Mouse (Mus musculus) limb, embryonic 11.5 days (tissue): ENCODE measurements around the gene Prr13. TPM values are rescaled to one million over a fixed set of nuclear protein-coding genes. Genes with fewer than 3 reads are reported as not detected.

ENCODE experiments used
- ATAC-seq: fragments of 200-750 bp; cut with Nextera tagmentation; 2 replicates; pipeline ENCODE4 v1.8.0; 2017; ENCODE audit warnings: low read depth; ENCODE audit not compliant: insufficient number of reproducible peaks, low FRiP score, low TSS enrichment
- DNase-seq: peaks from one replicate; pipeline ENCODE4 v3.0.0-alpha.2; 2015; ENCODE audit warnings: low spot score
- H3K27ac ChIP-seq: fragments of 300-500 bp; sonication (generic); replicated peaks from 2 replicates; pipeline ENCODE4 v1.5.1; 2014; ENCODE audit warnings: low read depth, mild to moderate bottlenecking, low read length
- H3K27me3 ChIP-seq: fragments of 300-500 bp; sonication (generic); 2 replicates; pipeline ENCODE4 v1.6.1; 2014; ENCODE audit warnings: mild to moderate bottlenecking, low read length, mixed read lengths; ENCODE audit not compliant: control insufficient read depth, insufficient read depth
- H3K36me3 ChIP-seq: fragments of 300-500 bp; sonication (generic); 2 replicates; pipeline ENCODE4 v1.6.1; 2014; ENCODE audit warnings: mild to moderate bottlenecking, low read length, moderate library complexity, mixed read lengths; ENCODE audit not compliant: control insufficient read depth, insufficient read depth
- H3K4me1 ChIP-seq: fragments of 300-500 bp; sonication (generic); 2 replicates; pipeline ENCODE4 v1.6.1; 2014; ENCODE audit warnings: low read length, mixed read lengths; ENCODE audit not compliant: control insufficient read depth, insufficient read depth
- H3K4me2 ChIP-seq: fragments of 300-500 bp; sonication (generic); 2 replicates; pipeline ENCODE4 v1.6.1; 2014; ENCODE audit warnings: low read depth, mild to moderate bottlenecking, moderate library complexity; ENCODE audit not compliant: severe bottlenecking
- H3K4me3 ChIP-seq: fragments of 300-500 bp; sonication (generic); 2 replicates; pipeline ENCODE4 v1.5.1; 2014; ENCODE audit warnings: low read depth, low read length
- H3K9ac ChIP-seq: fragments of 300-500 bp; sonication (generic); 2 replicates; pipeline ENCODE4 v1.6.1; 2014; ENCODE audit warnings: mild to moderate bottlenecking, low read length
- H3K9me3 ChIP-seq: fragments of 300-500 bp; sonication (generic); 2 replicates; pipeline ENCODE4 v1.6.1; 2016; ENCODE audit warnings: low read length; ENCODE audit not compliant: control insufficient read depth
- WGBS: fragments of 180-500 bp; shearing (Covaris S2); extraction: QIAGEN DNeasy Blood & Tissue Kit; methylation state at CpG from one replicate; pipeline ENCODE4 v1.1.7; 2014; 5-methylcytosine and 5-hydroxymethylcytosine counted together
- polyA plus RNA-seq: library from polyadenylated mRNA; unstranded; fragments of >200 nt; fragmentation: Nextera tagmentation; extraction: Ambion mirVana; gene quantifications from 2 replicates; pipeline ENCODE4 v1.2.1, GENCODE M21; 2014

Gene Prr13
- polyA plus RNA-seq, 1 experiment from 2014 or later = 80.9 TPM

GRCm38 (mm10) chr15:102424657-102425056 is 34.2 kb upstream of the Prr13 start:
- H3K4me3 ChIP-seq = no peak overlapping the region
- 93% methylated on average over 2 of the region's 2 CpGs for WGBS
- no peak for DNase-seq

GRCm38 (mm10) chr15:102426963-102427362 is 31.9 kb upstream of the Prr13 start:
- H3K27ac ChIP-seq = no peak overlapping the region
- no peaks in the 10 kb centered on the region for H3K27me3 ChIP-seq
- WGBS = 100% methylated on average over 1 of the region's 1 CpGs
- peaks cover 13% of the 10 kb centered on the region; the same call in 1 of the 2 replicates for H3K36me3 ChIP-seq
- no peak overlapping the region for H3K4me3 ChIP-seq
- ATAC-seq = no peak
- no peaks in the 10 kb centered on the region for H3K9me3 ChIP-seq
- no peaks in the 10 kb centered on the region for H3K4me1 ChIP-seq
- no peak for DNase-seq
- no peak overlapping the region for H3K4me2 ChIP-seq
- no peak overlapping the region for H3K9ac ChIP-seq

More at GRCm38 (mm10) chr15:102424657-102425056, 34.2 kb upstream of the Prr13 start:
- H3K27me3 ChIP-seq = no peaks in the 10 kb centered on the region
- H3K9me3 ChIP-seq = no peaks in the 10 kb centered on the region
- peaks cover 8% of the 10 kb centered on the region; the same call in 1 of the 2 replicates for H3K36me3 ChIP-seq
- H3K27ac ChIP-seq = no peak overlapping the region
- no peak for ATAC-seq
- H3K9ac ChIP-seq = no peak overlapping the region
- H3K4me2 ChIP-seq = no peak overlapping the region
- no peaks in the 10 kb centered on the region for H3K4me1 ChIP-seq

GRCm38 (mm10) chr15:102432046-102432445 is 26.8 kb upstream of the Prr13 start:
- 95% methylated on average over 1 of the region's 1 CpGs for WGBS
- H3K27me3 ChIP-seq = no peaks in the 10 kb centered on the region
- ATAC-seq (no peak), DNase-seq (no peak)
- no peak overlapping the region for H3K4me3 ChIP-seq
- peaks cover 8% of the 10 kb centered on the region; the same call in 1 of the 2 replicates for H3K36me3 ChIP-seq
- H3K4me2 ChIP-seq = no peak overlapping the region
- H3K27ac ChIP-seq = no peak overlapping the region
- no peak overlapping the region for H3K9ac ChIP-seq
- H3K4me1 ChIP-seq = no peaks in the 10 kb centered on the region
- no peaks in the 10 kb centered on the region for H3K9me3 ChIP-seq

GRCm38 (mm10) chr15:102433173-102433572 is 25.7 kb upstream of the Prr13 start:
- H3K36me3 ChIP-seq = peaks cover 7% of the 10 kb centered on the region; the same call in 1 of the 2 replicates
- H3K4me2 ChIP-seq = no peak overlapping the region
- DNase-seq = no peak
- H3K27ac ChIP-seq = no peak overlapping the region
- H3K9me3 ChIP-seq = no peaks in the 10 kb centered on the region
- no peaks in the 10 kb centered on the region for H3K27me3 ChIP-seq
- WGBS = 96% methylated on average over 4 of the region's 4 CpGs
- no peak overlapping the region for H3K9ac ChIP-seq
- H3K4me3 ChIP-seq = no peak overlapping the region
- H3K4me1 ChIP-seq = no peaks in the 10 kb centered on the region
- ATAC-seq = no peak

GRCm38 (mm10) chr15:102442490-102442889 is 16.3 kb upstream of the Prr13 start:
- DNase-seq = peak; percentile 93
- H3K4me3 ChIP-seq = no peak overlapping the region
- H3K9ac ChIP-seq = no peak overlapping the region
- H3K27me3 ChIP-seq = no peaks in the 10 kb centered on the region
- no peaks in the 10 kb centered on the region for H3K4me1 ChIP-seq
- H3K36me3 ChIP-seq = no peaks in the 10 kb centered on the region
- ATAC-seq = no peak
- WGBS = 48% methylated on average over 2 of the region's 2 CpGs
- no peaks in the 10 kb centered on the region for H3K9me3 ChIP-seq
- no peak overlapping the region for H3K4me2 ChIP-seq
- no peak overlapping the region for H3K27ac ChIP-seq

GRCm38 (mm10) chr15:102445146-102445545 is 13.7 kb upstream of the Prr13 start, which contains the start of gene Amhr2:
Gene Amhr2, plus strand, starts transcription at chr15:102445367.
- no peak for DNase-seq

GRCm38 (mm10) chr15:102446448-102446847 is 12.4 kb upstream of the Prr13 start:
- Histone ChIP-seq H3K27me3 (no peaks in the 10 kb centered on the region), H3K4me2 (no peak overlapping the region), H3K9ac (no peak overlapping the region), H3K4me3 (no peak overlapping the region), H3K9me3 (no peaks in the 10 kb centered on the region), H3K4me1 (no peaks in the 10 kb centered on the region), H3K36me3 (no peaks in the 10 kb centered on the region), H3K27ac (no peak overlapping the region)
- no peak for DNase-seq
- 40% methylated on average over 5 of the region's 6 CpGs for WGBS
- no peak for ATAC-seq

More at GRCm38 (mm10) chr15:102445146-102445545, 13.7 kb upstream of the Prr13 start, which contains the start of gene Amhr2:
- WGBS = 63% methylated on average over 8 of the region's 8 CpGs
- ATAC-seq = no peak
- Histone ChIP-seq H3K36me3 (no peaks in the 10 kb centered on the region), H3K4me2 (no peak within 1 kb of the TSS), H3K4me3 (no peak within 1 kb of the TSS), H3K27ac (no peak within 1 kb of the TSS), H3K27me3 (no peaks in the 10 kb centered on the region), H3K4me1 (no peaks in the 10 kb centered on the region), H3K9me3 (no peaks in the 10 kb centered on the region), H3K9ac (no peak within 1 kb of the TSS)

- DNase-seq (no peak), ATAC-seq (no peak)
- Histone ChIP-seq H3K36me3 (no peaks in the 10 kb centered on the region), H3K9ac (no peak overlapping the region), H3K9me3 (no peaks in the 10 kb centered on the region), H3K27me3 (no peaks in the 10 kb centered on the region), H3K4me3 (no peak overlapping the region), H3K4me1 (no peaks in the 10 kb centered on the region), H3K27ac (no peak overlapping the region), H3K4me2 (no peak overlapping the region)
- 38% methylated on average over 8 of the region's 8 CpGs for WGBS
Measured at GRCm38 (mm10) chr15:102449366-102449765, 9.5 kb upstream of the Prr13 start.

GRCm38 (mm10) chr15:102450928-102451327 is 7.9 kb upstream of the Prr13 start:
- H3K4me2 ChIP-seq = no peak overlapping the region
- 43% methylated on average over 7 of the region's 7 CpGs for WGBS
- no peak overlapping the region for H3K27ac ChIP-seq
- no peak overlapping the region for H3K4me3 ChIP-seq
- H3K4me1 ChIP-seq = no peaks in the 10 kb centered on the region
- H3K9ac ChIP-seq = no peak overlapping the region
- DNase-seq (no peak), ATAC-seq (no peak)
- H3K36me3 ChIP-seq = no peaks in the 10 kb centered on the region
- H3K9me3 ChIP-seq = no peaks in the 10 kb centered on the region
- no peaks in the 10 kb centered on the region for H3K27me3 ChIP-seq
